Mouse (Mus musculus) liver, adult 2 months (tissue): ENCODE data around the gene Ddx19a. TPM values are rescaled to one million over a fixed set of nuclear protein-coding genes. Genes with fewer than 3 reads are reported as not detected.
A peak's percentile ranks its signal among the peaks of the same experiment; 100 is the strongest.
"Not testable (repeated sequence)": the region's sequence is repeated elsewhere in the genome, so short reads cannot be mapped to it uniquely, and the experiment has no call there.

Source experiments
- DNase-seq: peaks from one replicate; pipeline ENCODE4 v3.0.0-alpha.2; 2011; ENCODE audit warnings: low read depth, low spot score; ENCODE audit errors: extremely low read depth
- H3K27ac ChIP-seq: fragments of 200-500 bp; replicated peaks from 2 replicates; pipeline ENCODE4 v1.5.1; 2012; ENCODE audit warnings: low read depth, mild to moderate bottlenecking, control low read depth, inconsistent platforms, low read length; ENCODE audit not compliant: insufficient read depth
- H3K27me3 ChIP-seq: fragments of 200-500 bp; 2 replicates; pipeline ENCODE4 v1.6.1; 2012; ENCODE audit warnings: mild to moderate bottlenecking, moderate library complexity, low read length, inconsistent platforms; ENCODE audit not compliant: control insufficient read depth, insufficient read depth
- H3K36me3 ChIP-seq: fragments of 200-500 bp; 2 replicates; pipeline ENCODE4 v1.6.1; 2012; ENCODE audit warnings: low read length, inconsistent platforms; ENCODE audit not compliant: control insufficient read depth, insufficient read depth
- H3K4me1 ChIP-seq: fragments of 200-500 bp; 2 replicates; pipeline ENCODE4 v1.6.1; 2011; ENCODE audit warnings: low read length; ENCODE audit not compliant: control insufficient read depth, insufficient read depth
- H3K4me3 ChIP-seq: fragments of 200-500 bp; 2 replicates; pipeline ENCODE4 v1.5.1; 2011; ENCODE audit warnings: low read depth, mild to moderate bottlenecking, control low read depth, low read length, moderate library complexity; ENCODE audit not compliant: insufficient read depth
- H3K79me2 ChIP-seq: fragments of 200-500 bp; 2 replicates; pipeline ENCODE4 v1.6.1; 2012; ENCODE audit warnings: inconsistent platforms, mild to moderate bottlenecking, low read length, moderate library complexity; ENCODE audit not compliant: control insufficient read depth, insufficient read depth
- H3K9ac ChIP-seq: fragments of 200-500 bp; 2 replicates; pipeline ENCODE4 v1.6.1; 2012; ENCODE audit warnings: low read depth, mild to moderate bottlenecking, control low read depth, inconsistent platforms, low read length
- CTCF ChIP-seq: fragments of 200-500 bp; IDR thresholded peaks from 2 replicates; pipeline ENCODE4 v1.5.1; 2011; ENCODE audit warnings: low read depth, low read length, control low read depth
- POLR2A ChIP-seq: fragments of 200-500 bp; IDR thresholded peaks from 2 replicates; pipeline ENCODE4 v1.6.1; 2011; ENCODE audit warnings: low read length, control low read depth; ENCODE audit not compliant: insufficient read depth; ENCODE audit errors: extremely low read depth
- WGBS: fragments of 180-500 bp; shearing (Covaris S2); methylation state at CpG from one replicate; pipeline ENCODE4 v1.1.7; 2018; 5-methylcytosine and 5-hydroxymethylcytosine counted together
- polyA plus RNA-seq: library from polyadenylated mRNA; depleted of rRNA; stranded (reverse); fragments of >200 nt; gene quantifications from 2 replicates; pipeline ENCODE4 v1.2.3, GENCODE M21; 2012
- total RNA-seq: library from RNA; depleted of rRNA; stranded (reverse); fragments of >200 nt; gene quantifications from 2 replicates; pipeline ENCODE4 v1.2.3, GENCODE M21; 2014

Ddx19a gene
- total and polyA plus RNA-seq, 2 experiments, result 10.2 to 12.0 TPM

- peak overlapping the region; percentile 77 for H3K4me3 ChIP-seq
- H3K27me3 ChIP-seq, result no peaks in the 10 kb centered on the region
- DNase-seq, result no peak
- peaks cover 6% of the 10 kb centered on the region for H3K36me3 ChIP-seq
- H3K27ac ChIP-seq, result no peak overlapping the region
- peak overlapping the region; percentile 81 for H3K9ac ChIP-seq
- WGBS, result 37% methylated on average over 16 of the region's 16 CpGs
- H3K79me2 ChIP-seq, result peaks cover 14% of the 10 kb centered on the region
- H3K4me1 ChIP-seq, result peaks cover 6% of the 10 kb centered on the region; the same call in 1 of the 2 replicates
- TF ChIP-seq POLR2A (no peak), CTCF (no peak)
These were observed 764 bp downstream of the Ddx19a start for GRCm38 (mm10) chr8:110996641-110997430.

- Histone ChIP-seq H3K27ac (no peak overlapping the region), H3K27me3 (no peaks in the 10 kb centered on the region), H3K9ac (no peak overlapping the region), H3K4me3 (no peak overlapping the region), H3K4me1 (no peaks in the 10 kb centered on the region), H3K79me2 (peaks cover 6% of the 10 kb centered on the region), H3K36me3 (peaks cover 46% of the 10 kb centered on the region)
- WGBS, result 88% methylated on average over 9 of the region's 9 CpGs
- DNase-seq, result no peak
- no peak for TF ChIP-seq POLR2A
- TF ChIP-seq CTCF, result no peak
These were observed 7.6 kb downstream of the Ddx19a start for GRCm38 (mm10) chr8:110990017-110990416.

- Histone ChIP-seq H3K36me3 (peaks cover 60% of the 10 kb centered on the region), H3K4me3 (no peak overlapping the region), H3K4me1 (no peaks in the 10 kb centered on the region), H3K79me2 (no peaks in the 10 kb centered on the region), H3K27me3 (no peaks in the 10 kb centered on the region), H3K27ac (no peak overlapping the region), H3K9ac (no peak overlapping the region)
- WGBS, result 85% methylated on average over 8 of the region's 8 CpGs
- no peak for DNase-seq
- no peak for TF ChIP-seq POLR2A
- no peak for TF ChIP-seq CTCF
These were observed 9.5 kb downstream of the Ddx19a start for GRCm38 (mm10) chr8:110987805-110988744.

- 92% methylated on average over 2 of the region's 2 CpGs for WGBS
- Histone ChIP-seq H3K27me3 (no peaks in the 10 kb centered on the region), H3K36me3 (peaks cover 46% of the 10 kb centered on the region), H3K27ac (no peak overlapping the region), H3K9ac (no peak overlapping the region), H3K4me1 (no peaks in the 10 kb centered on the region), H3K79me2 (no peaks in the 10 kb centered on the region), H3K4me3 (no peak overlapping the region)
- TF ChIP-seq POLR2A, result no peak
- TF ChIP-seq CTCF, result no peak
- DNase-seq, result no peak
These were observed 16.3 kb downstream of the Ddx19a start for GRCm38 (mm10) chr8:110981304-110981703.

GRCm38 (mm10) chr8:110977987-110978386 lies 19.6 kb downstream of the Ddx19a start:
- not testable (repeated sequence) for H3K27ac ChIP-seq, H3K4me1 ChIP-seq, H3K27me3 ChIP-seq, H3K79me2 ChIP-seq, H3K9ac ChIP-seq, H3K4me3 ChIP-seq, DNase-seq
- 82% methylated on average over 2 of the region's 2 CpGs for WGBS
- peaks cover 29% of the 10 kb centered on the region for H3K36me3 ChIP-seq

- WGBS, result 98% methylated on average over 8 of the region's 8 CpGs
- peaks cover 21% of the 10 kb centered on the region for H3K36me3 ChIP-seq
These were observed 21.1 kb downstream of the Ddx19a start for GRCm38 (mm10) chr8:110976532-110976931.

More at GRCm38 (mm10) chr8:110976532-110976931, 21.1 kb downstream of the Ddx19a start:
- H3K79me2 ChIP-seq, H3K27me3 ChIP-seq, H3K27ac ChIP-seq, H3K9ac ChIP-seq, DNase-seq, H3K4me3 ChIP-seq, H3K4me1 ChIP-seq: not testable (repeated sequence)
